ENCODE assay signal across 8 mouse cellular contexts in genomic region chr12:70826318-70827072, GRCm38 (mm10). TPM values are rescaled to one million over a fixed set of nuclear protein-coding genes. Genes with fewer than 3 reads are reported as not detected.
DNase-seq lines count a peak whose midpoint lies in the region; ATAC-seq and TF ChIP-seq lines count a peak whose summit lies in the region.

No protein-coding gene starts in this region.

- H3K27me3 ChIP-seq in hindbrain, embryonic 12.5 days = no peaks in the 10 kb centered on the region
- H3K27me3 ChIP-seq in liver, embryonic 16.5 days (ENCODE audit: control insufficient read depth, insufficient read depth, low read depth, low read length) = peaks cover 7% of the 10 kb centered on the region
- H3K27me3 ChIP-seq in stomach, embryonic 15.5 days (replicated peaks) = no peaks in the 10 kb centered on the region

- no peak for TF ChIP-seq CTCF in lung, adult 2 months (IDR thresholded peaks at IDR 0.05; ENCODE audit: insufficient read depth, low read length)

- H3K9ac ChIP-seq in hindbrain, embryonic 12.5 days = peak overlapping the region; percentile 82
- H3K9ac ChIP-seq in liver, embryonic 16.5 days (ENCODE audit: low read depth, low read length) = peak overlapping the region; percentile 75
- H3K9ac ChIP-seq in stomach, embryonic 15.5 days = peak overlapping the region; percentile 77

- 1% methylated on average over 19 of the region's 19 CpGs for WGBS in lung, adult 2 months
- WGBS in hindbrain, embryonic 12.5 days = 1% methylated on average over 19 of the region's 19 CpGs
- WGBS in liver, embryonic 16.5 days (ENCODE audit: insufficient replicate concordance) = 3% methylated on average over 19 of the region's 19 CpGs
- WGBS in stomach, embryonic 15.5 days = 2% methylated on average over 19 of the region's 19 CpGs

- no peaks in the 10 kb centered on the region for H3K9me3 ChIP-seq in hindbrain, embryonic 12.5 days (replicated peaks)
- no peaks in the 10 kb centered on the region for H3K9me3 ChIP-seq in liver, embryonic 16.5 days (replicated peaks; ENCODE audit: control insufficient read depth, low read length)
- H3K9me3 ChIP-seq in stomach, embryonic 15.5 days = no peaks in the 10 kb centered on the region

- no peaks in the 10 kb centered on the region for H3K36me3 ChIP-seq in hindbrain, embryonic 12.5 days
- no peaks in the 10 kb centered on the region for H3K36me3 ChIP-seq in liver, embryonic 16.5 days (ENCODE audit: control insufficient read depth, insufficient read depth)
- no peaks in the 10 kb centered on the region for H3K36me3 ChIP-seq in stomach, embryonic 15.5 days

- peaks cover 14% of the 10 kb centered on the region for H3K4me1 ChIP-seq in lung, adult 2 months (ENCODE audit: control insufficient read depth, insufficient read depth, low read length)
- H3K4me1 ChIP-seq in hindbrain, embryonic 12.5 days = peaks cover 28% of the 10 kb centered on the region
- H3K4me1 ChIP-seq in liver, embryonic 16.5 days (ENCODE audit: control insufficient read depth, low read depth, low read length) = peaks cover 9% of the 10 kb centered on the region
- H3K4me1 ChIP-seq in stomach, embryonic 15.5 days = peaks cover 10% of the 10 kb centered on the region; the same call in 1 of the 2 replicates

- peak overlapping the region; percentile 92 for H3K27ac ChIP-seq in hindbrain, embryonic 12.5 days
- H3K27ac ChIP-seq in liver, embryonic 16.5 days (ENCODE audit: low read length) = no peak overlapping the region; the same call in 1 of the 2 replicates
- H3K27ac ChIP-seq in stomach, embryonic 15.5 days = peak overlapping the region; percentile 99

- ATAC-seq in hindbrain, embryonic 12.5 days (ENCODE audit: low FRiP score) = no peak
- no peak for ATAC-seq in liver, embryonic 16.5 days (ENCODE audit: low read depth)
- ATAC-seq in stomach, embryonic 15.5 days (ENCODE audit: insufficient read depth, low FRiP score, low read depth) = no peak
- ATAC-seq in inflammation-experienced regulatory T-cells, adult 6 months = no peak

- peak overlapping the region; percentile 80 for H3K4me2 ChIP-seq in hindbrain, embryonic 12.5 days (replicated peaks)
- H3K4me2 ChIP-seq in liver, embryonic 16.5 days (ENCODE audit: low read depth, low read length) = peak overlapping the region; percentile 91
- peak overlapping the region; percentile 79 for H3K4me2 ChIP-seq in stomach, embryonic 15.5 days

- H3K4me3 ChIP-seq in lung, adult 2 months (replicated peaks; ENCODE audit: extremely low read depth, low read depth, low read length) = peak overlapping the region; percentile 80
- H3K4me3 ChIP-seq in hindbrain, embryonic 12.5 days = peak overlapping the region; percentile 77
- H3K4me3 ChIP-seq in liver, embryonic 16.5 days (ENCODE audit: low read depth, low read length) = peak overlapping the region; percentile 74
- peak overlapping the region; percentile 82 for H3K4me3 ChIP-seq in stomach, embryonic 15.5 days (replicated peaks)

- TF ChIP-seq POLR2A in lung, adult 2 months (IDR thresholded peaks at IDR 0.05; ENCODE audit: borderline replicate concordance, extremely low read depth, low read depth, low read length) = no peak

- DNase-seq in lung, adult 2 months = no peak
- DNase-seq in lung, postnatal 25 days (ENCODE audit: low spot score) = no peak
- peak; percentile 24 for DNase-seq in embryo, embryonic 9.5 days (ENCODE audit: extremely low spot score)
- no peak for DNase-seq in left cerebral cortex, adult 8-10 months (ENCODE audit: low spot score in 2 of 2)

RNA-seq across cellular contexts. Expression of gene Frmd6, which starts 1.2 kb away (rescaled TPM):
- 29.1 and 32.6 TPM in 2 replicates for polyA plus RNA-seq in lung, adult 2 months (2012; rRNA removed)
- 28.2 and 33.3 TPM in 2 replicates for polyA plus RNA-seq in hindbrain, embryonic 12.5 days (2016; fragmentation: Nextera tagmentation; extraction: Ambion mirVana)
- 3.7 and 3.8 TPM in 2 replicates for polyA plus RNA-seq in liver, embryonic 16.5 days (2015; fragmentation: Nextera tagmentation; extraction: Ambion mirVana)
- polyA plus RNA-seq in stomach, embryonic 15.5 days (2015; fragmentation: Nextera tagmentation; extraction: Ambion mirVana) = 25.0 and 25.3 TPM in 2 replicates
- 10 to 100 TPM in 2 of 3 experiments, 1 to 10 TPM in 1; 9.1 to 17.7 (median 13.8) TPM for polyA plus RNA-seq in inflammation-experienced regulatory T-cells, adult 6 months (2017; shearing (Covaris generic))
- total RNA-seq in left cerebral cortex, adult 8-10 months (2022) = 10 to 100 TPM; 31.3 to 40.3 (median 37.5) TPM
